Mouse (Mus musculus) kidney, adult 2 months (tissue): ENCODE data around the gene Tfam.

Source experiments
- CTCF ChIP-seq: fragments of 200-500 bp; conservative IDR thresholded peaks from 2 replicates; pipeline ENCODE4 v1.5.1; 2011; ENCODE audit warnings: low read depth, mild to moderate bottlenecking, control low read depth, low read length, moderate library complexity, mixed read lengths; ENCODE audit not compliant: insufficient read depth, insufficient read length
- POLR2A ChIP-seq: fragments of 200-500 bp; IDR thresholded peaks from one replicate; pipeline ENCODE4 v1.6.1; 2011; ENCODE audit warnings: low read depth, low read length, control low read depth

- TF ChIP-seq POLR2A: no peak
- no peak for TF ChIP-seq CTCF
Observed at GRCm38 (mm10) chr10:71195501-71195900, 42.6 kb downstream of the Tfam start.
